Mouse (Mus musculus) heart, postnatal 14 days (tissue): ENCODE measurements around the gene Ubxn6. TPM values are rescaled to one million over a fixed set of nuclear protein-coding genes. Genes with fewer than 3 reads are reported as not detected.
"Not testable (repeated sequence)": the region's sequence is repeated elsewhere in the genome, so short reads cannot be mapped to it uniquely, and the experiment has no call there.

Source experiments
- DNase-seq, 2 experiments: peaks; one replicate each; pipeline ENCODE4 v3.0.0; 2021 to 2022
- intact Hi-C: fragments of 180-260 bp; cut with DNase I; formaldehyde crosslinking; loops from one replicate; pipeline ENCODE4 v1.15.1; 2025
- long read RNA-seq, 2 experiments: library from polyadenylated mRNA; stranded (forward); transcript quantifications; one replicate each; pipeline ENCODE4 v2.0.0; 2021
- total RNA-seq, 2 experiments: library from RNA; stranded (reverse); gene quantifications; 2 replicates each; pipeline ENCODE4 v1.2.3; 2021

Gene Ubxn6
- total RNA-seq, result 10 to 100 TPM; 46.9 to 50.5 TPM
- long read RNA-seq, experiment 1, transcript Ubxn6-201 (11 exons, 2,949 nt), result major isoform, 107 of 112 reads
- long read RNA-seq, experiment 1, partial matches to known transcripts, result 0 of 112 reads
- long read RNA-seq, experiment 1, other reads (novel, unspliced or antisense), result 4 of 112 reads
- long read RNA-seq, experiment 2, transcript Ubxn6-201 (11 exons, 2,949 nt), result major isoform, 81 of 87 reads
- long read RNA-seq, experiment 2, partial matches to known transcripts, result 2 of 87 reads
- long read RNA-seq, experiment 2, other reads (novel, unspliced or antisense), result 4 of 87 reads

DNA sequence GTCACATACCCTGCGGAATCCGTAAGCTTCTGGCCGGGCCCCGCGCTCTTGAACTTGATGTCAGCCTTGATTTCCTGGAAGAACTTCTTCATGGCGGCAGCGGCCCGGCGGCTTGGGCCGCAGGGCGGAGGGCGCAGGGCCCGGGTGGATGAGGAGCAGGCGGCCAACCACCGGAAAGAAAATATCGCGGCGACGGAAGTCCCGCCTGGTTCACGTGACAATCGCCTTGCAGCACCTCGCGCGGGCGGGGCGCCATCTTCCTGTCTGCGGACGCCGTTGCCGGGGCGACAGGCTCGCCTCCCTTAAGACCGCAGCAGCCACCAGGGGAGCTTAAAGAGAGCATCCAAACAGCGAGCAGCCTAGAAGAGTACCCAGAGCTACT is at the start of gene Ubxn6:
TSS of gene Ubxn6 (minus strand) at position 202 of the 382 bp plus-strand sequence.
- DNase-seq, result peak; percentile 98 to 99

DNA sequence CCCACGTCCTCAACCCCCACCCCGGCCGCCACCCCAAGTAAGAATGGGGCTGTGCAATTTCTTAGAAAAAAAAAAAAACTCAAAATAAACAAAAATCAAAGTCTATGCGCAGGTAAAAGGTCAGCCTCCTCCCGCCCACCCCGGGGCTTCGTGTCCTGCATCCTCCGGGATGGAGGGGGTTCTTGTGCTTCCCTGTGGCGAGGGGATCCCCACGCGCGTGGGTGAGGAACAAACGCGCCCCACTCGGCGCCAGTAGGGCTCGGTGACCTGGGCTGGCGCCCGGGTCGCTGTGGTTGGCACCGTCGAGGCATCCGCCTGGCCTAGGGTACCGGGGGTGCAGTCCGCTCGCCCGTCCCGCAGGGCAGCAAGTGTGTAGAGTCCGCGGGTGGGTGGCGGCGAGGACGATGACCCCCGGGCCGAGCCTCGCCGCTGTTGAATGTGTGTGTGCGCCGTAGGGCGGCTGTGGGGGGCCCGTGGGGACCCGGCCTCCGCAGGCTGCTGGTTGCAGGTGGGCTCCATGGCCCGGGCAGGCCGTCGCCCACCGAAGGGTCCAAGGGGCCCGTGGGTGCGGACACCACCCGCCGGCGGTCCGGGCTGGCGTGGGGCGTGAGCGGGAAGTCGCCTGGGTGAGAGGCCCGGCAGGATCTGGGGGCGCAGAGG is 49.0 kb upstream of the Ubxn6 start:
- DNase-seq, result no peak
- intact Hi-C loops, result no loop called here

More for the DNA sequence above, at the start of gene Ubxn6:
- intact Hi-C loops, result loop anchor here (2.0 kb wide), 1 partner anchor 34 kb away; the partner anchor contains the start of gene Chaf1a

DNA sequence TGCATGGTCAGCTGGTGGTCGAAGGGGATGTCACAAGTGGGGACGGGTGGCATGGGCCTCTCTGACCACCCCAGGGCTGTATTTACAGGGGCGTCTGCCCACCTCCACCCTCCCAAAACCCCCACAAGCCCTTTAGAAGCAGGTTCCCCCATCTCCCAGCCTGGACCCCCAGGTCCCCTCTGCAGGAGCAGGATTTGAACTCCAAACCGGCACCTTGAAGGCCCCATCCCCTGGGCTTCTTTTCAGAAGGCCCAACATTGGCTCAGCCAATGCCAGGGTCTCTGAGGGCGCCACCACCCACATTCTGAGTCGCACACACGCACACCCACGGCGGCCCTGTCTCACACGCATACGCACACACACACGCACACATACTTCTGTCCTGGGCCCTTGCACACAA is 48.3 kb upstream of the Ubxn6 start:
- intact Hi-C loops, result no loop called here
- DNase-seq, result no peak

DNA sequence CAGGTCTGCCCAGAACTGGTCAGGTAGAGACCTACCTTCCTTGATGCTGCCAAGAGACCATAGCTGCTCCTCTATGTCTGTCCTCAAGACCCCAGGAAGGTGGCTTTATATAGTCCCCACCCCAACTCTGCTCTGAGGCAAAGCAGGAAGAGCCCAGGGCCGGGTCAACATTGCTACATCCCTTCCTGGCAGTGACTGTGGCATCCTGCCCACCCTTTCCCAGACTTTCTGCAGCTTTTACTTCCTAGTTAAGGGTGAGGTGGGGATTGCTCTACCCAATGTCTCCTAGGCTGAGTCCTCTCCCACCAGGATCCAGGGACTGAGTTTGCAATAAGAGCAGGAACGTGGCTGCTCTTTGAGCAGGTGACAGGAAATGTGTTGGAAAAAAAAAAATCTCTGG is 47.0 kb upstream of the Ubxn6 start, which contains the start of gene Lrg1:
TSS of gene Lrg1 (minus strand) at position 176 of the 400 bp plus-strand sequence.
- DNase-seq, result no peak
- intact Hi-C loops, result no loop called here

DNA sequence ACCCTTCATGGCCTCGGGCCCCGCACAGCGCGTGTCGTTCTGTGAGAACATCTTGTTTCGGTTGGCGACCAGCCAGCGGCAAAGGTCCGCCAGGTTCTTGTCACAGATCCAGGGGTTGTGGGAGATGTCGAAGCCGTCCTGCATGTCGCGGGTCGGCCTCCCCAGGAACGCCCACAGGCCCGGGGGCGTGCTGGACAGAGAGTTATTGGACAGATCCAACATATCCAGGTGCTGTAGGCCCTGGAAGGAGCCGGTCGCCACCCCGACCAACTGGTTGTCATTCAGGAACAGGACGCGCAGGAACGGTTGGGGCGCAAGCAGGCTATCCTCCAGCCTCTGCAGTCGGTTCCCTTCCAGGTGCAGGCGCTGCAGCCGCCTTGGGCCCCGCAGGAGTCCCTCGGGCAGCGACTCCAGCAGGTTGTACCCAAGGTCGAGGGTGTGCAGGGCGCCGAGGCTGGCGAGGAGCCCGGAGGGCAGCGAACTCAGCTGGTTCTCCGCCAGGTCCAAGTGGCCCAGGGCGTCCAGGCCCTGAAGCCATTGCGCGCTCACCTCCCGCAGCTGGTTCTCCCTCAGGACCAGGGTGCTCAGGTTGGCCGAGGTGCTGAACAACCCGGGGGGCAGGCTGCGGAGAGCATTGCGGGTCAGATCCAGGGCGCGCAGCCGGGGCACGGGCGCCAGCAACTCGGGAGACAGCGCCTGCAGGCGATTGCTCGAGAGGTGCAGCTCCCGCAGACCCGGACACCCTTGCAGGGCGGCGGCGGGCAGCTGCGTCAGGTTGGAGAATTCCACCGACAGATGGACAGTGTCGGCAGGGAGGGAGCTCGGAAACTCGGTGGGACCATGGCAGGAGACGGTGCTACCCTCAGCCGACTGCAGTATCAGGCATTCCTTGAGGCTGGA is 45.4 kb upstream of the Ubxn6 start:
- peak; percentile 74 to 83 for DNase-seq
- intact Hi-C loops, result no loop called here

DNA sequence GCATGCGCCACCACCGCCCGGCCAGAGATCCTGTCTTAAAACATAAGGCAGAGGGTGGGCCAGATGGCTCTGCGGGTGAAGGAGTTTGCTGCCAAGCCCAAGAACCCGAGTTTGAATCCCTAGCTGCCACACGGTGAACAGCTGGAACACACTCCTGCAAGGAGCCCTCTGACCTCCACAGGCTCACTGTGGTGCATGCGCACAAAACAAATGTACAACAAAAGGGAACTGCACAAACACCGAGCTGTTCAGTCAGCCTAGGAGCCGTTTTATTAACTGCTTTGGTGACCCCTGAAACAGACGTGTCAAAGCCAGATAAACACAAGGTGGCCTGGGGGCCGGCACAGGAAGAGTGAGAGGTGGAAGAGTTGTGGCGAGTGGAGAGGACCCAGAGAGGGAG is 44.6 kb upstream of the Ubxn6 start:
- no peak for DNase-seq
- intact Hi-C loops, result no loop called here

DNA sequence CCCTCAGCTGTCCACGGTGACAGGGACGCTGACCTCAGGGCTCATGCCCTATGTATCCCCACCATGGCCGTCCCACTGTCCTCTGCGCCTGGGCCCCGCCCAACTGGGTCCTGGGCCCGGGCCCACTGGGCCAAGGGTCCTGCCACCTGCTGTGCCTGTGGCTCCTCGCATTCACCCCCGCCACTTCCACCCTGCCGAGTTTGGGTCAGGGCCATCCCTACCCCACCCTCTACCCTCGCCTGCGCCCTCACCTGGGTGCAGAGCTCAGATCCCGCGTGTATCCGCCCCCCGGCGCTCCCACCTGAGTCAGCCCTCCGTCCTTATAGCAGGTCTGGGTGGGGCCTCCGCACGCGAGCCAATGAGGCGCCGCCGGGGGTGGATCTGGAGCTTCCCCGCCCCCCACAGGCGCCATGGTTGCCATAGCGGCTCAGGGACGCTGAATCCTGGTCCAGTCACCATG is 42.5 kb upstream of the Ubxn6 start, which contains the start of gene Plin5:
TSS of gene Plin5 (minus strand) at position 346 of the 460 bp plus-strand sequence.
- intact Hi-C loops, result no loop called here
- DNase-seq, result peak; percentile 78 to 83

DNA sequence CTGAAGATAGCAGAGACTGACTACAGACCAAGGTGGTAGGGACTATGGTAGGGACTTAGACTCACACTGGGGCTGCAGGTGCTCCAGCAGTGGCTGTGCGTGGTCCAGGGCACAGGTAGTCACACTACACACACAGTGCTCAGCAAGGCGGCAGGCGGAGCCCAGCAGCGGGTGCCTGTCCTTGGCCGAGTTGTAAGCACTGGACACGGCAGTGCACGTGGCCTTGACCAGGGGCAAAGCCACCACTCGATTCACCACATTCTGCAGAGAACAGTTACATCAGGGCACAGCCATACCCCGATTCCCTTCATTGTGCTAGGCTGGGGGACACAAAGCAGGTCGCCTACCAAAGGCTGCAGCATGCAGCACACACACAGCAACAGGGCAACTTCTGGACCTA is 41.4 kb upstream of the Ubxn6 start:
- DNase-seq, result no peak
- intact Hi-C loops, result no loop called here

DNA sequence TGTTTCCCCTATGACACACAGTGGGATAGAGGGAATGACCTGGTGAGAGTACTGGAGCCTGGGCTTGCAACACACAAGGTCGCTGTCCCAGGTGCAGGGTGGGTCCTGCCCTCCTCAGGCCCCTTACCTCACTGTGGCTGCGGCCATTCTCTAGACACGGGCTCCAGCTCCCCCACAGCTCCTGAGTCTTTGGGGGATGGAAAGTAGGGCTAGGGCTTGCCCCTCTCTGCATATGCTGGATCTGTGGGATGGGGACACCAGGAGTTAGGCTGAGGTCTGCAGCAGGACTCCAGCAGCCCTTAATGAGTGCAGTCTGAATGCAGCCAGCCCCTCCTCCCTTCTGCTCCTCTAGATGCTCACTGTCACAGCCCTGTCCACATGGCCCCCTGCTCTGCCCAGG is 37.9 kb upstream of the Ubxn6 start:
- intact Hi-C loops, result no loop called here

DNA sequence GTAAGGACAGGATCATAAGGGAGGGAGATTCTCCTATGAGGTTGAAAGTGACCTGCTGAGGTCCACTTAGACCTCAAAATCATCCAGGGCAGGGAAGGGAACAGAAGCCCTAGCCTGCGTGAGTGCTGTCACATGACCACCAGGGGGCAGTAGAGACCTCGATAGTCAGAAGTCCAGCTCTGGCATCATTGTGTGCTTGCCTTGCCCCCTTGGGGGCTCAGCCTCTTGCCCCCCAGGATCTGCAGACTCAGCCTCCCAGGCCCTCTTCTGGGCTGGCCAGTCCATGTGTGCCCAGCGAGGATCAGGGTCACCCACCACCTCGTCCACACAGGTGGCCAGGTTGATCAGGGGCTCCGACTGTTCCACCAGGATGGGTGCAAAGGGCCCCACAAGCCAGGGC is 37.0 kb upstream of the Ubxn6 start:
- peak; percentile 64 to 82 for DNase-seq
- intact Hi-C loops, result no loop called here

More for the DNA sequence above, 37.9 kb upstream of the Ubxn6 start:
- DNase-seq, result no peak

DNA sequence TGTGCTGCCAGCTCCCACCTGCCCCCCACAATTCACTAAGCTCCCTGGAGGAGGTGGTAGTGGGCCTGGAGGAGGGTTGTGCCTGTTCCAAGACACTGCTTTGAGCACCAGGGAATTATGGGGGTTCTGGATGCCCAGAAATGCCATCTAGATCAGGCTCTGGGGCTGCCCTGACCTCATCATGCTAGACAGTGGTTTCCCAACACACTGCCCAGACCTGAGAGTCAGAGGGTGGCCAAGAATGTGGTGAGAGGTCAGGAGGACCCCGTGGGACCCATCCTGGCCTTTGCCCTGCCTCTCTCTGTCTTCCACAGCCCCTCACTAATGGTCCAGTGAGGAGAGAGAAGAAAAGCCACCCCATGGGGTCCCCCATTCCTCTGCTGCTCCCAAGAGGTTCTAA is 36.2 kb upstream of the Ubxn6 start:
- peak in 1 of 2 experiments; percentile 6 for DNase-seq
- intact Hi-C loops, result no loop called here

DNA sequence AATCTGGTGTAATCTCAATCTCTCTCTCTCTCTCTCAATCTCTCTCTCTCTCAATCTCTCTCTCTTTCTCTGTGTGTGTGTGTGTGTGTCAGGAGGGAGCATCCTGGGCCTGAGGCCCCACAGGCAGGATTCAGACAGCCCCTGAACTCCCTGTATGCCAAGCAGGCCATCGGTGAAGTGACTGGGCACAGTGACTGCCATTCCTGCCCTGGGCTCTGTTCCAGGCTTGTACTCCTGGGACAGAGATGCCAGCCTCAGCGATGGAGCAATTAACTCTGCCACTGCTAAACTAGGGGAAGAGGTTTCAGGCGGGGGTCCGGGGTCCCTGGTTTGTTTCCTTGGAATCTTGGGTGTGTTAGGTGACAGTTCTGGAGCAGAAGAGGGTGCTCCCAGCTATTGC is 35.7 kb upstream of the Ubxn6 start:
- intact Hi-C loops, result no loop called here
- DNase-seq, result peak; percentile 62 to 77

DNA sequence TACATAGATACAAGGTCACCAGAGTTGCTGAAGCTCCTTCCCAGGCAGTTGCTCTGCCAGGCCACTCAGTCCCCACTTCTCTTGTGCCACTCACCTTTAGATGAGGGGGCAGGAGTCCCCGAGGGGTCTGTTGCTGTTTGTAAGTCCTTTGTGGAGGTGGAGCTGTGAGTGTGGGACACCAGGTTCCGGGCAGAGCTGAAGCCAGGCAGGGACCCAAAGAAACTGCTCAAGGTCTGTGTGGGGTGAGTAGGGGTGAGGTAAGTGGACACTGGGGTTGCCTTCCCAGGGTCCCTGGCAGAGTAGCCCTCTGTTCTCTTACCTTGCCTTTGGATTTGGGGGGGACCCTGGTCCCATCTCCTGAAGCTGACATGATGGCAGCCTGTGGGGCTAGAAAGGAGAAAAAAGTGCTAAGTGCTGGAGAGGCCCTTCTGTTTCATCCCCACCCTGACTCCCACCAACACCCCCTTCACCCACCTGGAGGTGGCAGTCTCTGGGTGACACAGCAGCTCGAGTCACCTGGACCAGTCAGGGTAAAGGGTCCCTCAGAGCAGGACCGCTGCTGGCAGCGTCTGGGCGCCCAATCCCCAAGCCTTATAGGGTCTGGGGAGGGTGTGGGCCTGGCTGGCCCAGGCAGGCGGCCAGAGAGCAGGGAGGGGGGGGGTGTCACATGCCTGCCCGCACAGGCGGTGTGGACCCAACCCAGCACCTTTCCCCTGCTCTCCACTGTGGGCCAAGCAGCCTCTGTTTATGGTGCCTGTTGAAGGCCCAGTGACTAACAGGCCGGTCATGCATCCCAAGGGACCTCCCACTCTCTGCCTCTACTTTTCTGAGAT is 34.6 kb upstream of the Ubxn6 start, which contains the start of gene Plin4:
TSS of gene Plin4 (minus strand) at position 585 of the 833 bp plus-strand sequence.
- intact Hi-C loops, result no loop called here
- peak; percentile 70 to 74 for DNase-seq

DNA sequence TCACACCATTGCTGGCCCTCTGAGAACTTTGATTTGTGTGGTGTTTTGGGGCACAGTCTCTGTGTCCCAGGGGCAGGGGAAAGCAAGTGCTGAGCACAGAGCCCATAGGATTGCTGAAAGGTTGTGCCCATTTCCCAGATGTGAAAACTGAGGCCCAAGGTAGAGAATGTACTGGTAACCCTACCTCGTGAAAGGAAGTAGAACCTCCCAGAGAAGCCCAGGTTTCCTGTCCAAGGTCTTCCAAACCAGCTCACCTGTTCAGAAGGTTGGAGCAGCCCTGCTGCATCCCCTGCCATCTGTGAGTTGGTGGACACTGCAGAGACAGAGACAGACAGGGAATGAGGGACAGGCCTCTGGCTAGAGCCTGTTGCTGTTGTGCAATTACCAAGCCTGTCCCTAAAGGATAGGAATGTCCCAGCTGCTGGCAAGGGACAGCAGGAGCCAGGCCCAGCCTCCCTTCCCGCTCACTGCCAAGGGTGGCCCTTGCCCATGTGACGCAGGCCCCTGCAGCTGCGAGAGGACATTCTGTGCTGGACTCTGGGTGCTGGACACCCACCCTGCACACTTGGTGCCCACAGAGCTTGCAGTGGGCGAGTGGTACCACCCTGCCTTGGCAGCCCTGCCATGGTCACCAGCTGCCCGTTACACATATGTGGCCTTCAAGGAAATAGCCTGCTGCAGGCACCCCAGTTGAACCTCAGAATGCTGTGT is 33.7 kb upstream of the Ubxn6 start:
- DNase-seq, result peak; percentile 84 to 85
- intact Hi-C loops, result no loop called here

DNA sequence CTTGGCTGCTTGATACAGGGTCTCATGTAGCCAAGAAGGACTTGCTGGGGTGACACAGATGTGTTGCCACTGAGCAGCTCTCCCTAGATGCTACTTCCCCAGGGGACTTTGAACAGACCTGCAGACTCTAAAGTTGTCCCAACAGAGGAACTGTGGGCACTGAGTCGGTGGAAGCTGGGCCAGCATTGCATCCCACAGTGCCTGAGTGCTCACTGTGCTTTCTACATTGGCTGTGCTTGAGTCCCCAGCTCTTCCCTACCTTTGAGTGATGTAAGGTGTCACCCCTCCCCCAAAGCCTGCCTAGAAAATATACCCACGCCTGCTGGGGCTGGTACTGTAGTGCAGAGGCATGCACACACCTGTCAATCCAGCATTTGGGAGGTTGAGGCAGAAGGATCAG is 32.9 kb upstream of the Ubxn6 start:
- peak in 1 of 2 experiments; percentile 4 for DNase-seq
- intact Hi-C loops, result no loop called here

DNA sequence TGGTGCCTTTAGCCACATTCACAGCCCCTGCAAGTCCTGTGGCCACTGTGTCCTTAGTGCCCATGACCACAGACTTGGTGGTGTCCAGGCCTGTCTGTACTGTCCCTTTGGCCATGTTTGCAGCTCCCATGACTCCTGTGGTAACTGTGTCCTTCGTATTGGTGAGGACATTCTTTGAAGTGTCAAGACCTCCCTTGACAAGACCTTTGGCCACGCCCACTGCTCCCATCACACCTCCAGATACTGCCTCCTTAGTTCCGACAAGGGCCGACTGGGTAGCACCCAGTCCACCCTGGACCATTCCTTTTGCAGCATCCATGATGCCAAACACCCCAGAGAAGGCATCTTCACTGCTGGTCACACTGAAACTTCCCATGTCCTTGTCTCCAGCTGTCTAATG is 32.2 kb upstream of the Ubxn6 start:
- intact Hi-C loops, result no loop called here

DNA sequence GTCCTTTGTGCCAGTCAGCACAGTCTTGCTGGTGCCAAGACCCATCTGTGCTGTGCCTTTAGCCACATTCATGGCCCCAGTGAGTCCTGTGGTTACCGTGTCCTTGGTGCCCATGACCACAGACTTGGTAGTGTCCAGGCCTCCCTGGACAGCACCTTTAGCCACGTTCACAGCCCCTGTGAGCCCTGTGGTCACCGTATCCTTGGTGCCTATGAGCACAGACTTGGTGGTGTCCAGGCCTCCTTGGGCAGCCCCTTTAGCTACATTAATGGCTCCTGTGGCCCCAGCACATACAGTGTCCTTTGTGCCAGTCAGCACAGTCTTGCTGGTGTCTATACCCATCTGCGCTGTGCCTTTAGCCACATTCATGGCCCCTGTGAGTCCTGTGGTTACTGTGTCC is 31.6 kb upstream of the Ubxn6 start:
- intact Hi-C loops, DNase-seq: not testable (repeated sequence)

More for the DNA sequence above, 32.2 kb upstream of the Ubxn6 start:
- DNase-seq, result peak in 1 of 2 experiments; percentile 21

DNA sequence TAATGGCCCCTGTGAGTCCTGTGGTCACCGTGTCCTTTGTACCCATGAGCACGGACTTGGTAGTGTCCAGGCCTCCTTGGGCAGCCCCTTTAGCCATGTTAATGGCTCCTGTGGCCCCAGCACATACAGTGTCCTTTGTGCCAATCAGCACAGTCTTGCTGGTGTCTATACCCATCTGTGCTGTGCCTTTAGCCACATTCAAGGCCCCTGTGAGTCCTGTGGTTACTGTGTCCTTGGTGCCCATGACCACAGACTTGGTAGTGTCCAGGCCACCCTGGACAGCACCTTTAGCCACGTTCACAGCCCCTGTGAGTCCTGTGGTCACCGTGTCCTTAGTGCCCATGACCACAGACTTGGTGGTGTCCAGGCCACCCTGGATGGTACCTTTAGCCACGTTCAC is 30.0 kb upstream of the Ubxn6 start:
- intact Hi-C loops, result not testable (repeated sequence)
- DNase-seq, result peak in 1 of 2 experiments; percentile 22
